Mouse (Mus musculus) stomach, postnatal 0 days (tissue): ENCODE results near the gene Nlk. TPM values are rescaled to one million over a fixed set of nuclear protein-coding genes. Genes with fewer than 3 reads are reported as not detected.

Experiments used
- ATAC-seq: fragments of 200-750 bp; cut with Nextera tagmentation; 2 replicates; pipeline ENCODE4 v1.8.0; 2017; ENCODE audit not compliant: low FRiP score, low TSS enrichment
- DNase-seq: peaks from one replicate; pipeline ENCODE4 v3.0.0-alpha.2; 2016; ENCODE audit warnings: low spot score
- H3K27ac ChIP-seq: fragments of 300-500 bp; sonication (generic); replicated peaks from 2 replicates; pipeline ENCODE4 v1.5.1; 2014; ENCODE audit warnings: mild to moderate bottlenecking, control low read depth
- H3K27me3 ChIP-seq: fragments of 300-500 bp; sonication (generic); 2 replicates; pipeline ENCODE4 v1.6.1; 2014; ENCODE audit warnings: low read length; ENCODE audit not compliant: control insufficient read depth, insufficient read depth
- H3K36me3 ChIP-seq: fragments of 300-500 bp; sonication (generic); 2 replicates; pipeline ENCODE4 v1.6.1; 2014; ENCODE audit warnings: low read length, mixed read lengths; ENCODE audit not compliant: control insufficient read depth, insufficient read depth
- H3K4me1 ChIP-seq: fragments of 300-500 bp; sonication (generic); replicated peaks from 2 replicates; pipeline ENCODE4 v1.6.1; 2014; ENCODE audit warnings: antibody characterized with exemption; ENCODE audit not compliant: control insufficient read depth, insufficient read depth
- H3K4me2 ChIP-seq: fragments of 300-500 bp; sonication (generic); replicated peaks from 2 replicates; pipeline ENCODE4 v1.6.1; 2014; ENCODE audit warnings: low read depth, mild to moderate bottlenecking, control low read depth, moderate library complexity
- H3K4me3 ChIP-seq: fragments of 300-500 bp; sonication (generic); 2 replicates; pipeline ENCODE4 v1.5.1; 2014; ENCODE audit warnings: low read depth, low read length, control low read depth
- H3K9ac ChIP-seq: fragments of 300-500 bp; sonication (generic); 2 replicates; pipeline ENCODE4 v1.6.1; 2014; ENCODE audit warnings: mild to moderate bottlenecking, low read length, control low read depth, mixed read lengths
- H3K9me3 ChIP-seq: fragments of 300-500 bp; sonication (generic); 2 replicates; pipeline ENCODE4 v1.6.1; 2016; ENCODE audit warnings: low read length; ENCODE audit not compliant: control insufficient read depth
- CTCF ChIP-seq: IDR thresholded peaks from 2 replicates; pipeline ENCODE4 v1.5.1; 2016; ENCODE audit warnings: antibody characterized with exemption, low read depth, mild to moderate bottlenecking, moderate library complexity
- EP300 ChIP-seq: optimal IDR thresholded peaks from 2 replicates; pipeline ENCODE3; 2016; ENCODE audit warnings: antibody characterized with exemption
- whole genome bisulfite sequencing: fragments of 180-500 bp; shearing (Covaris S2); extraction: QIAGEN DNeasy Blood & Tissue Kit; methylation state at CpG from one replicate; pipeline ENCODE4 v1.1.7; 2014; 5-methylcytosine and 5-hydroxymethylcytosine counted together
- polyA plus RNA-seq: library from polyadenylated mRNA; unstranded; fragments of >200 nt; fragmentation: Nextera tagmentation; extraction: Ambion mirVana; gene quantifications from 2 replicates; pipeline ENCODE4 v1.2.1, GENCODE M21; 2015

The Nlk gene
- polyA plus RNA-seq, 1 experiment from 2014 or later = 9.9 TPM

- no peak for ATAC-seq
- no peak overlapping the region for H3K9ac ChIP-seq
- H3K4me3 ChIP-seq = no peak overlapping the region
- H3K4me1 ChIP-seq = no peaks in the 10 kb centered on the region
- H3K36me3 ChIP-seq = no peaks in the 10 kb centered on the region
- no peak overlapping the region for H3K4me2 ChIP-seq
- no peaks in the 10 kb centered on the region for H3K9me3 ChIP-seq
- DNase-seq = no peak
- H3K27me3 ChIP-seq = no peaks in the 10 kb centered on the region
- TF ChIP-seq EP300 (no peak), CTCF (no peak)
- no peak overlapping the region for H3K27ac ChIP-seq
Measured at GRCm38 (mm10) chr11:78621926-78622325, 75.2 kb downstream of the Nlk start.

- DNase-seq = no peak
- no peaks in the 10 kb centered on the region for H3K36me3 ChIP-seq
- ATAC-seq = no peak
- no peak for TF ChIP-seq CTCF
- TF ChIP-seq EP300 = no peak
- no peaks in the 10 kb centered on the region for H3K9me3 ChIP-seq
- H3K4me1 ChIP-seq = no peaks in the 10 kb centered on the region
- WGBS = 76% methylated on average over 3 of the region's 3 CpGs
- H3K9ac ChIP-seq = no peak overlapping the region
- H3K4me3 ChIP-seq = no peak overlapping the region
- H3K27me3 ChIP-seq = no peaks in the 10 kb centered on the region
- no peak overlapping the region for H3K27ac ChIP-seq
- no peak overlapping the region for H3K4me2 ChIP-seq
Measured at GRCm38 (mm10) chr11:78620179-78620578, 77.0 kb downstream of the Nlk start.

- H3K9ac ChIP-seq = no peak overlapping the region
- no peak overlapping the region for H3K4me2 ChIP-seq
- ATAC-seq = 0 out of 2 replicates have a peak, but pooled peaks have one; percentile 45
- H3K27ac ChIP-seq = no peak overlapping the region
- H3K4me1 ChIP-seq = no peaks in the 10 kb centered on the region
- DNase-seq = no peak
- no peak for TF ChIP-seq CTCF
- no peak for TF ChIP-seq EP300
- no peaks in the 10 kb centered on the region for H3K27me3 ChIP-seq
- H3K4me3 ChIP-seq = no peak overlapping the region
- H3K36me3 ChIP-seq = no peaks in the 10 kb centered on the region
- H3K9me3 ChIP-seq = no peaks in the 10 kb centered on the region
Measured at GRCm38 (mm10) chr11:78611273-78611672, 85.9 kb downstream of the Nlk start.

- no peaks in the 10 kb centered on the region for H3K9me3 ChIP-seq
- H3K27ac ChIP-seq = no peak overlapping the region
- H3K4me2 ChIP-seq = no peak overlapping the region
- H3K27me3 ChIP-seq = no peaks in the 10 kb centered on the region
- ATAC-seq (no peak), DNase-seq (no peak)
- no peak overlapping the region for H3K4me3 ChIP-seq
- no peaks in the 10 kb centered on the region for H3K4me1 ChIP-seq
- H3K9ac ChIP-seq = no peak overlapping the region
- TF ChIP-seq EP300 = no peak
- no peak for TF ChIP-seq CTCF
- 75% methylated on average over 4 of the region's 4 CpGs for WGBS
- no peaks in the 10 kb centered on the region for H3K36me3 ChIP-seq
Measured at GRCm38 (mm10) chr11:78609657-78610056, 87.5 kb downstream of the Nlk start.

GRCm38 (mm10) chr11:78604826-78605225, 92.3 kb downstream of the Nlk start:
- WGBS = 81% methylated on average over 1 of the region's 1 CpGs
- Histone ChIP-seq H3K4me3 (no peak overlapping the region), H3K4me1 (no peaks in the 10 kb centered on the region), H3K27me3 (no peaks in the 10 kb centered on the region), H3K9me3 (no peaks in the 10 kb centered on the region), H3K9ac (no peak overlapping the region), H3K36me3 (no peaks in the 10 kb centered on the region), H3K27ac (no peak overlapping the region), H3K4me2 (no peak overlapping the region)
- TF ChIP-seq CTCF = no peak
- TF ChIP-seq EP300 = no peak
- ATAC-seq = no peak
- no peak for DNase-seq

- no peak for ATAC-seq
- Histone ChIP-seq H3K4me3 (no peak overlapping the region), H3K9ac (no peak overlapping the region), H3K9me3 (no peaks in the 10 kb centered on the region), H3K36me3 (no peaks in the 10 kb centered on the region), H3K27me3 (no peaks in the 10 kb centered on the region), H3K4me1 (no peaks in the 10 kb centered on the region), H3K4me2 (no peak overlapping the region), H3K27ac (no peak overlapping the region)
- no peak for DNase-seq
- TF ChIP-seq EP300 = no peak
- WGBS = 88% methylated on average over 3 of the region's 3 CpGs
Measured at GRCm38 (mm10) chr11:78602781-78603180, 94.4 kb downstream of the Nlk start.
